Mouse (Mus musculus): ENCODE data around the gene Batf2.

DNA sequence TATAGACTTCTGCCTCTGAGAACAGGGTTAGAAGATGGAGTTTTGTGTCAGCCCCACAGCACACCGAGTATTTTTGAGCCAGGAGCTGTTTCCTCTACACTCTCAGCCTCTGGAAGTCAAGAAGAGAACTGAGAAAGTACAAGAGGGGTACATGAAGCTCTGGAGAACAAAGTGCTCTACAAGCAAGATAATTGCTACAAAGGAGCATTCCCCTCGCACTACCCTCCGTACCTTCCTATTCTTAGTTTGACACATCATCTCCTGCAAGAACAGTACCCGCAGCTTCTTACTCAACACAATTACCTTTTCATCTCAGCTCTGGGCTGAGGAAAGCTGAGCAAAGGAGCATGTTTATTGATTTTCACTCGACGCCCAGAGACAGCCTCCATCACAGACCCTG, 77.8 kb downstream of the Batf2 start:
- no peak for TF ChIP-seq CTCF (IDR thresholded peaks at IDR 0.05; ENCODE audit: low read depth)
- TF ChIP-seq EP300 (IDR thresholded peaks at IDR 0.05; ENCODE audit: low read depth) = no peak

Measured in liver, postnatal 0 days (tissue).